Comparison of ENCODE assay signal across 8 mouse cellular contexts in genomic region chr3:32669211-32669610, GRCm38 (mm10). TPM values are rescaled to one million over a fixed set of nuclear protein-coding genes. Genes with fewer than 3 reads are reported as not detected.
A peak's percentile ranks its signal among the peaks of the same experiment; 100 is the strongest.
DNase-seq lines count a peak whose midpoint lies in the region; ATAC-seq and TF ChIP-seq lines count a peak whose summit lies in the region.
"Had no signal": no experiment of that assay in that cellular context is flagged by ENCODE, and none has a peak within 500 bp of the region (broad histone marks: within the 10 kb centered on the region; RNA-seq: fewer than 3 reads in every experiment).

No protein-coding gene starts in this region.

- H3K4me3 ChIP-seq in hindbrain, postnatal 0 days (ENCODE audit: low read length): 0 out of 2 replicates have a peak overlapping the region, but pooled peaks have one; percentile 4
- H3K4me3 ChIP-seq in hindbrain, embryonic 10.5 days: no peak overlapping the region
- H3K4me3 ChIP-seq in stomach, embryonic 15.5 days (replicated peaks): no peak overlapping the region
- no peak overlapping the region for H3K4me3 ChIP-seq in hindbrain, embryonic 13.5 days
- H3K4me3 ChIP-seq: megakaryocyte, embryonic 14.5 days had no signal

- no peak for TF ChIP-seq CTCF in hindbrain, postnatal 0 days (IDR thresholded peaks at IDR 0.05; ENCODE audit: low read depth)

- DNase-seq in hindbrain, postnatal 0 days (ENCODE audit: low spot score): peak; percentile 57
- no peak for DNase-seq in hindbrain, embryonic 10.5 days (ENCODE audit: low spot score)
- peak; percentile 29 for DNase-seq in cerebellum, adult 9-11 months
- peak; percentile 67 for DNase-seq in gastrocnemius, adult 18-20 months (ENCODE audit: low spot score)
- DNase-seq in kidney, postnatal 14 days: peak; percentile 48

- 61% methylated on average over 6 of the region's 6 CpGs for WGBS in hindbrain, postnatal 0 days
- 75% methylated on average over 6 of the region's 6 CpGs for WGBS in hindbrain, embryonic 10.5 days
- 59% methylated on average over 6 of the region's 6 CpGs for WGBS in stomach, embryonic 15.5 days
- 81% methylated on average over 6 of the region's 6 CpGs for WGBS in hindbrain, embryonic 13.5 days

- H3K9ac ChIP-seq in hindbrain, postnatal 0 days (replicated peaks; ENCODE audit: low read length): no peak overlapping the region
- no peak overlapping the region for H3K9ac ChIP-seq in stomach, embryonic 15.5 days
- no peak overlapping the region for H3K9ac ChIP-seq in hindbrain, embryonic 13.5 days

- H3K27me3 ChIP-seq in hindbrain, postnatal 0 days (ENCODE audit: insufficient read depth, low read length): no peaks in the 10 kb centered on the region
- H3K27me3 ChIP-seq in hindbrain, embryonic 10.5 days (ENCODE audit: insufficient read depth, poor library complexity, severe bottlenecking): no peaks in the 10 kb centered on the region
- no peaks in the 10 kb centered on the region for H3K27me3 ChIP-seq in stomach, embryonic 15.5 days (replicated peaks)
- no peaks in the 10 kb centered on the region for H3K27me3 ChIP-seq in hindbrain, embryonic 13.5 days
- H3K27me3 ChIP-seq: megakaryocyte, embryonic 14.5 days had no signal

- peak; percentile 87 for ATAC-seq in hindbrain, postnatal 0 days
- no peak for ATAC-seq in stomach, embryonic 15.5 days (ENCODE audit: insufficient read depth, low FRiP score, low read depth)
- ATAC-seq in hindbrain, embryonic 13.5 days (ENCODE audit: low FRiP score): no peak

- H3K4me2 ChIP-seq in hindbrain, postnatal 0 days (ENCODE audit: low read depth, low read length): peak overlapping the region; percentile 19; the same call in 1 of the 2 replicates
- no peak overlapping the region for H3K4me2 ChIP-seq in stomach, embryonic 15.5 days
- H3K4me2 ChIP-seq in hindbrain, embryonic 13.5 days: no peak overlapping the region

- no peaks in the 10 kb centered on the region for H3K9me3 ChIP-seq in hindbrain, postnatal 0 days (ENCODE audit: low read length)
- no peaks in the 10 kb centered on the region for H3K9me3 ChIP-seq in hindbrain, embryonic 10.5 days
- no peaks in the 10 kb centered on the region for H3K9me3 ChIP-seq in stomach, embryonic 15.5 days
- no peaks in the 10 kb centered on the region for H3K9me3 ChIP-seq in hindbrain, embryonic 13.5 days
- H3K9me3 ChIP-seq: megakaryocyte, embryonic 14.5 days had no signal

- H3K4me1 ChIP-seq in hindbrain, postnatal 0 days (ENCODE audit: insufficient read depth, low read length): no peaks in the 10 kb centered on the region
- H3K4me1 ChIP-seq in hindbrain, embryonic 10.5 days (replicated peaks): no peaks in the 10 kb centered on the region
- H3K4me1 ChIP-seq in stomach, embryonic 15.5 days: no peaks in the 10 kb centered on the region
- no peaks in the 10 kb centered on the region for H3K4me1 ChIP-seq in hindbrain, embryonic 13.5 days (replicated peaks)

- H3K27ac ChIP-seq in hindbrain, postnatal 0 days: peak overlapping the region; percentile 70; the same call in 1 of the 2 replicates
- no peak overlapping the region for H3K27ac ChIP-seq in hindbrain, embryonic 10.5 days
- peak overlapping the region; percentile 52 for H3K27ac ChIP-seq in stomach, embryonic 15.5 days
- no peak overlapping the region for H3K27ac ChIP-seq in hindbrain, embryonic 13.5 days

- no peaks in the 10 kb centered on the region for H3K36me3 ChIP-seq in hindbrain, postnatal 0 days (ENCODE audit: insufficient read depth, low read length)
- no peaks in the 10 kb centered on the region for H3K36me3 ChIP-seq in hindbrain, embryonic 10.5 days
- no peaks in the 10 kb centered on the region for H3K36me3 ChIP-seq in stomach, embryonic 15.5 days
- no peaks in the 10 kb centered on the region for H3K36me3 ChIP-seq in hindbrain, embryonic 13.5 days

RNA-seq across cellular contexts. Expression of gene Actl6a, which starts 36.9 kb away (rescaled TPM):
- 42.2 and 50.1 TPM in 2 replicates for total RNA-seq in hindbrain, postnatal 0 days (2014; rRNA removed)
- 52.9 and 55.4 TPM in 2 replicates for polyA plus RNA-seq in hindbrain, postnatal 0 days (2015; fragmentation: Nextera tagmentation; extraction: Ambion mirVana)
- polyA plus RNA-seq in hindbrain, embryonic 10.5 days (2016; fragmentation: Nextera tagmentation; extraction: Ambion mirVana): 244 and 272 TPM in 2 replicates
- 10 to 100 TPM; 14.3 to 14.7 TPM for total RNA-seq in gastrocnemius, adult 18-20 months (2021)
- 126 and 134 TPM in 2 replicates for polyA plus RNA-seq in stomach, embryonic 15.5 days (2015; fragmentation: Nextera tagmentation; extraction: Ambion mirVana)
- polyA plus RNA-seq in hindbrain, embryonic 13.5 days (2015; fragmentation: Nextera tagmentation; extraction: Ambion mirVana): 104 and 105 TPM in 2 replicates

RNA-seq across cellular contexts. Expression of gene Gnb4, which starts 52.8 kb away (rescaled TPM):
- total RNA-seq in hindbrain, postnatal 0 days (2014; rRNA removed): 124 and 138 TPM in 2 replicates
- polyA plus RNA-seq in hindbrain, postnatal 0 days (2015; fragmentation: Nextera tagmentation; extraction: Ambion mirVana): 123 and 124 TPM in 2 replicates
- polyA plus RNA-seq in hindbrain, embryonic 10.5 days (2016; fragmentation: Nextera tagmentation; extraction: Ambion mirVana): 46.1 and 49.3 TPM in 2 replicates
- 1 to 10 TPM; 3.4 to 5.5 TPM for total RNA-seq in gastrocnemius, adult 18-20 months (2021)
- 62.3 and 69.6 TPM in 2 replicates for polyA plus RNA-seq in stomach, embryonic 15.5 days (2015; fragmentation: Nextera tagmentation; extraction: Ambion mirVana)
- polyA plus RNA-seq in hindbrain, embryonic 13.5 days (2015; fragmentation: Nextera tagmentation; extraction: Ambion mirVana): 79.5 and 80.8 TPM in 2 replicates

Comparison
In these comparisons a context has a peak if more than half of its experiments do, and no peak if none do; other contexts are left out.
1. H3K27ac ChIP-seq: peak in hindbrain, postnatal 0 days (single experiment) and stomach, embryonic 15.5 days (single experiment); none in hindbrain, embryonic 10.5 days (single experiment) and hindbrain, embryonic 13.5 days (single experiment).